Mouse (Mus musculus): Measurements from ENCODE around the gene Zfp652.

The Zfp652 gene

GRCm38 (mm10) chr11:95830411-95831275 lies 118.2 kb downstream of the Zfp652 start:
- peak; percentile 67 for DNase-seq (ENCODE audit: low read depth, low spot score)

- no peak for DNase-seq (ENCODE audit: low read depth, low spot score)
Measured at GRCm38 (mm10) chr11:95831276-95831619, 118.8 kb downstream of the Zfp652 start.

- peak; percentile 76 for DNase-seq (ENCODE audit: low read depth, low spot score)
Measured at GRCm38 (mm10) chr11:95831641-95832040, 119.2 kb downstream of the Zfp652 start.

- no peak for DNase-seq (ENCODE audit: low read depth, low spot score)
Measured at GRCm38 (mm10) chr11:95832129-95833005, 119.9 kb downstream of the Zfp652 start.

- DNase-seq (ENCODE audit: low read depth, low spot score), result no peak
Measured at GRCm38 (mm10) chr11:95833006-95833570, 120.6 kb downstream of the Zfp652 start.

GRCm38 (mm10) chr11:95833631-95834142 lies 121.2 kb downstream of the Zfp652 start:
- no peak for DNase-seq (ENCODE audit: low read depth, low spot score)

GRCm38 (mm10) chr11:95834143-95834667 lies 121.7 kb downstream of the Zfp652 start:
- peak; percentile 50 for DNase-seq (ENCODE audit: low read depth, low spot score)

- no peak for DNase-seq (ENCODE audit: low read depth, low spot score)
Measured at GRCm38 (mm10) chr11:95834742-95835710, 122.6 kb downstream of the Zfp652 start.

GRCm38 (mm10) chr11:95835832-95836231 lies 123.4 kb downstream of the Zfp652 start:
- no peak for DNase-seq (ENCODE audit: low read depth, low spot score)

GRCm38 (mm10) chr11:95836433-95836832 lies 124.0 kb downstream of the Zfp652 start:
- DNase-seq (ENCODE audit: low read depth, low spot score), result no peak

GRCm38 (mm10) chr11:95837059-95837458 lies 124.6 kb downstream of the Zfp652 start, which contains the start of gene Gngt2:
Gene Gngt2, plus strand, starts transcription at chr11:95837216.
- no peak for DNase-seq (ENCODE audit: low read depth, low spot score)

GRCm38 (mm10) chr11:95838598-95838997 lies 126.1 kb downstream of the Zfp652 start:
- no peak for DNase-seq (ENCODE audit: low read depth, low spot score)

- DNase-seq (ENCODE audit: low read depth, low spot score), result no peak
Measured at GRCm38 (mm10) chr11:95838999-95839868, 126.8 kb downstream of the Zfp652 start.

GRCm38 (mm10) chr11:95840694-95841497 lies 128.4 kb downstream of the Zfp652 start:
- no peak for DNase-seq (ENCODE audit: low read depth, low spot score)

GRCm38 (mm10) chr11:95841498-95841830 lies 129.0 kb downstream of the Zfp652 start:
- no peak for DNase-seq (ENCODE audit: low read depth, low spot score)

- peak; percentile 67 for DNase-seq (ENCODE audit: low read depth, low spot score)
Measured at GRCm38 (mm10) chr11:95842074-95842681, 129.7 kb downstream of the Zfp652 start, which contains the start of gene Abi3. Gene Abi3, minus strand, starts transcription at chr11:95842476.

- DNase-seq (ENCODE audit: low read depth, low spot score), result no peak
Measured at GRCm38 (mm10) chr11:95842953-95843352, 130.5 kb downstream of the Zfp652 start.

GRCm38 (mm10) chr11:95843421-95843950 lies 131.0 kb downstream of the Zfp652 start:
- peak; percentile 44 for DNase-seq (ENCODE audit: low read depth, low spot score)
